Mouse (Mus musculus) heart, adult 2 months (tissue): ENCODE results near the gene Irf7. TPM values are rescaled to one million over a fixed set of nuclear protein-coding genes. Genes with fewer than 3 reads are reported as not detected.

ENCODE experiments used
- DNase-seq, 2 experiments: peaks; one replicate each; pipeline ENCODE4 v3.0.0; 2021
- H3K27ac ChIP-seq: fragments of 200-600 bp; 2 replicates; pipeline ENCODE4 v1.8.1; 2022
- H3K27me3 ChIP-seq: fragments of 200-500 bp; 2 replicates; pipeline ENCODE4 v1.6.1; 2012; ENCODE audit warnings: mild to moderate bottlenecking, low read length, inconsistent platforms, mixed read lengths; ENCODE audit not compliant: control insufficient read depth, insufficient read depth
- H3K36me3 ChIP-seq: fragments of 200-500 bp; 2 replicates; pipeline ENCODE4 v1.6.1; 2012; ENCODE audit warnings: low read length, inconsistent platforms; ENCODE audit not compliant: control insufficient read depth, insufficient read depth
- H3K4me1 ChIP-seq: fragments of 200-500 bp; 2 replicates; pipeline ENCODE4 v1.6.1; 2011; ENCODE audit warnings: low read length; ENCODE audit not compliant: control insufficient read depth, insufficient read depth
- H3K4me3 ChIP-seq: fragments of 200-600 bp; 2 replicates; pipeline ENCODE4 v1.8.1; 2022
- H3K79me2 ChIP-seq: fragments of 200-500 bp; replicated peaks from 2 replicates; pipeline ENCODE4 v1.6.1; 2012; ENCODE audit warnings: mild to moderate bottlenecking, inconsistent platforms, low read length, moderate library complexity, mixed read lengths; ENCODE audit not compliant: control insufficient read depth, insufficient read depth
- H3K9ac ChIP-seq: fragments of 200-500 bp; 2 replicates; pipeline ENCODE4 v1.6.1; 2012; ENCODE audit warnings: low read depth, mild to moderate bottlenecking, control low read depth, inconsistent platforms, low read length, mixed read lengths
- CTCF ChIP-seq: fragments of 200-600 bp; IDR thresholded peaks from 2 replicates; pipeline ENCODE4 v1.8.1; 2022; ENCODE audit warnings: antibody characterized with exemption, mild to moderate bottlenecking, moderate library complexity
- EP300 ChIP-seq: fragments of 200-500 bp; IDR thresholded peaks from 2 replicates; pipeline ENCODE4 v1.6.1; 2011; ENCODE audit warnings: low read depth, low read length, control low read depth; ENCODE audit not compliant: insufficient read depth
- POLR2A ChIP-seq: fragments of 200-500 bp; IDR thresholded peaks from 2 replicates; pipeline ENCODE4 v1.6.1; 2011; ENCODE audit warnings: mild to moderate bottlenecking, low read depth, low read length, control low read depth; ENCODE audit not compliant: insufficient read depth
- WGBS: fragments of 180-500 bp; shearing (Covaris S2); methylation state at CpG from one replicate; pipeline ENCODE4 v1.1.7; 2018; 5-methylcytosine and 5-hydroxymethylcytosine counted together
- intact Hi-C: fragments of 180-260 bp; cut with DNase I; formaldehyde crosslinking; loops from one replicate; pipeline ENCODE4 v1.15.1; 2025
- polyA plus RNA-seq: library from polyadenylated mRNA; depleted of rRNA; stranded (reverse); fragments of >200 nt; gene quantifications from 2 replicates; pipeline ENCODE4 v1.2.3, GENCODE M21; 2012
- total RNA-seq, 2 experiments: library from RNA; stranded (reverse); gene quantifications; 2 replicates each; pipeline ENCODE4 v1.2.3; 2021

Gene Irf7
- total and polyA plus RNA-seq, 3 experiments: 3.3 to 25.2 (median 3.4) TPM

DNA sequence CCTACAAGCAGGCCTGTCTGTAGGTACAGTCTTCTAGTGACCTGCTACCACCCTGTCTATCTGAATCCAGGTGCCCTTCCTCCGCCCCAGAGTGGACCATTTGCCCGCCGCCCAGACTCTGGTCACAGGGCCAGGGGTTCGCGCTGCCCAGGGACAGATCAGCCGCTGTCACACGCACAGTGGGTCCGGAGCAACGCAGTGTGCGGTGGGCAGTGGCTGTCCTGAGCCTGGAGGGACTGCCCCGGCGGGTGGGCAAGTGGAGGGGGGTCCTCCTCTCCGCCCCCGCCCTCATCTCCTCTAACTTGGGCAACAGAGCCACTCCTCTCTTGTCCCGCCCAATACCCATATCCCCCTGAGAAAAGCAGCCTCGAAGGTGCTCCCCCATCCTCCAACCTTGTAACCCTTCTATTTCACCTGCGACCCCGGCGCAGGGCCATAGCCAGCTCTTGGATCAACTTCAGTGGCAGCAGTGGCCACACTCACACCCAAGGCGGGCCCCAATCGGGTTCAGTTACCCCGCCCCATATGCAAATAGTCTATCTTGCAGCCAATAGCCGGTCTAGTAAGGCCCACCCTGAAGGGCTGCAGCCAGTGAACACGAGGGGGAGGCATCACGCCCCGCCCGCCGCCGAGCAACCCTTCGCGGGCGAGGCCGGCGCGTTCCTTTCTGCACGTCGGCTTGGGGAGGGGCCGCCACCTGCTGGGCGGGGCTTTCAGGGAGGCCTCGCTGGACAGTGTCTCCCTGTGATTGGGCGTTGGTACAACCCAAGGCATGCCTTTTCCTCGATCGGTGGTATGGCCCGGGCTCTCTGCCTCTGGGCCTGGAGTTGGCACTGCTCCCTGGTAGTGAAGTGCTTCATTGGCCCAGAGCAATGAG lies 44.8 kb downstream of the Irf7 start:
- peak overlapping the region; percentile 58 for H3K27ac ChIP-seq
- WGBS: 10% methylated on average over 44 of the region's 44 CpGs

DNA sequence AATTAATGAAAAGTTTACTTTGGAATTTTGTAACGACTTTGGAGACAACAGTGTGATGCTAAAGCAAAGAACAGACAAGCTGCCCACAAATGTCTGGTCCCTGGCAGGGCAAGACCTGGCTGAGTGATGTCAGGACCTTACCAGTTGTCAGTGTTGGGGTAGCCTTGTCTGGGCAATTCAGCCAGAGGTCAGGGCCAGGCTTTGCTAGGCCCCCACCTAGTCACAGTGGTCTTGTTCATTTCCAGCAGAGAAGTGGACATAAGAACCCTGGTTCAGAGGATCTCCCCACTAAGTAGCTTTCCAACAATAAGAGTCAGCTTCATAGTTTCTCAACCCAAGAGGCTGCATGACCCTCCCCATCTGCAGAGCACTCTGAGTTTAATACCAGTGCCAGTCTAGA lies 45.9 kb downstream of the Irf7 start:
- Histone ChIP-seq H3K27me3 (no peaks in the 10 kb centered on the region), H3K4me3 (no peak overlapping the region), H3K36me3 (no peaks in the 10 kb centered on the region), H3K4me1 (peaks cover 9% of the 10 kb centered on the region), H3K27ac (no peak overlapping the region), H3K79me2 (no peaks in the 10 kb centered on the region), H3K9ac (no peak overlapping the region)
- no peak for DNase-seq
- WGBS: 83% methylated on average over 1 of the region's 1 CpGs
- intact Hi-C loops: no loop called here
- TF ChIP-seq CTCF: no peak
- TF ChIP-seq EP300: no peak
- no peak for TF ChIP-seq POLR2A

More for the DNA sequence above, 44.8 kb downstream of the Irf7 start:
- peak overlapping the region; percentile 52 for H3K4me3 ChIP-seq
- intact Hi-C loops: no loop called here
- DNase-seq: peak; percentile 94 to 97
- peak overlapping the region; percentile 69 for H3K9ac ChIP-seq
- 0 out of 2 replicates have a peak, but pooled peaks have one; percentile 33 for TF ChIP-seq POLR2A
- TF ChIP-seq CTCF: peak; percentile 34
- TF ChIP-seq EP300: peak; percentile 65; the same call in 1 of the 2 replicates
- H3K27me3 ChIP-seq: no peaks in the 10 kb centered on the region
- no peaks in the 10 kb centered on the region for H3K36me3 ChIP-seq
- no peaks in the 10 kb centered on the region for H3K79me2 ChIP-seq
- H3K4me1 ChIP-seq: peaks cover 9% of the 10 kb centered on the region

GRCm38 (mm10) chr7:141219558-141220099 lies 46.7 kb downstream of the Irf7 start:
- intact Hi-C loops: no loop called here
- Histone ChIP-seq H3K36me3 (no peaks in the 10 kb centered on the region), H3K79me2 (no peaks in the 10 kb centered on the region), H3K9ac (no peak overlapping the region), H3K27me3 (no peaks in the 10 kb centered on the region), H3K4me3 (no peak overlapping the region), H3K27ac (no peak overlapping the region), H3K4me1 (peaks cover 9% of the 10 kb centered on the region)
- no peak for TF ChIP-seq CTCF
- no peak for TF ChIP-seq POLR2A
- no peak for TF ChIP-seq EP300
- no peak for DNase-seq
- WGBS: 95% methylated on average over 1 of the region's 1 CpGs

- no peaks in the 10 kb centered on the region for H3K36me3 ChIP-seq
- intact Hi-C loops: no loop called here
- no peak overlapping the region for H3K9ac ChIP-seq
- H3K79me2 ChIP-seq: no peaks in the 10 kb centered on the region
- no peak for TF ChIP-seq EP300
- DNase-seq: no peak
- H3K4me3 ChIP-seq: no peak overlapping the region
- H3K27ac ChIP-seq: no peak overlapping the region
- peaks cover 9% of the 10 kb centered on the region for H3K4me1 ChIP-seq
- no peaks in the 10 kb centered on the region for H3K27me3 ChIP-seq
- WGBS: 89% methylated on average over 5 of the region's 5 CpGs
Measured at GRCm38 (mm10) chr7:141218557-141219133, 47.6 kb downstream of the Irf7 start.

GRCm38 (mm10) chr7:141218141-141218540 lies 48.1 kb downstream of the Irf7 start:
- no peak overlapping the region for H3K4me3 ChIP-seq
- no peaks in the 10 kb centered on the region for H3K36me3 ChIP-seq
- intact Hi-C loops: no loop called here
- no peak overlapping the region for H3K9ac ChIP-seq
- TF ChIP-seq CTCF (no peak), EP300 (no peak), POLR2A (no peak)
- no peaks in the 10 kb centered on the region for H3K27me3 ChIP-seq
- no peak overlapping the region for H3K27ac ChIP-seq
- DNase-seq: no peak
- peaks cover 9% of the 10 kb centered on the region for H3K4me1 ChIP-seq
- 76% methylated on average over 3 of the region's 3 CpGs for WGBS
- no peaks in the 10 kb centered on the region for H3K79me2 ChIP-seq
